Mouse (Mus musculus): ENCODE data around the gene Sema6c. TPM values are rescaled to one million over a fixed set of nuclear protein-coding genes. Genes with fewer than 3 reads are reported as not detected.

Sema6c gene
- polyA plus RNA-seq, 1 experiment from 2014 or later = 2.0 TPM

DNA sequence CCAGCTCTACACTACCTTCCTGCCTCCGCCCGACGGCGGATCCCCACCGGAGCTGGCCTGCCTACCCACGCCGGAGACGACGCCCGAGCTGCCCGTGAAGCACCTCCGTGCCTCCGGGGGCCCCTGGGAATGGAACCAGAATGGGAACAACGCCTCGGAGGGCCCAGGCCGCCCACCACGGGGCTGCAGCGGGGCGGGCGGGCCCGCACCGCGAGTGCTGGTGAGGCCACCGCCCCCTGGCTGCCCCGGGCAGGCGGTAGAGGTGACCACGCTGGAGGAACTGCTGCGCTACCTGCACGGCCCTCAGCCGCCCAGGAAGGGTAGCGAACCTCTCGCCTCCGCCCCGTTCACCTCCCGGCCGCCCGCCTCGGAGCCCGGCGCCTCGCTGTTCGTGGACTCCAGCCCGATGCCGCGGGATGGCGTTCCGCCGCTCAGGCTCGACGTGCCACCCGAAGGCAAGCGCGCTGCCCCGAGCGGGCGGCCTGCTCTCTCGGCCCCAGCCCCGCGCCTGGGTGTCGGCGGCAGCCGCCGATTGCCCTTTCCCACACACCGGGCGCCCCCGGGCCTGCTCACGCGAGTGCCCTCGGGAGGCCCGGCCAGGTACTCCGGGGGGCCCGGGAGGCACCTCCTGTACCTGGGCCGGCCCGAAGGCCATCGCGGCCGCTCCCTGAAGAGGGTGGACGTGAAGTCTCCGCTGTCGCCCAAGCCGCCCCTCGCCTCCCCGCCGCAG lies 12.4 kb downstream of the Sema6c start:
- ATAC-seq (replicated peaks; ENCODE audit: insufficient number of reproducible peaks, insufficient read depth, low FRiP score, low read depth) = no peak
- no peaks in the 10 kb centered on the region for H3K9me3 ChIP-seq (replicated peaks)
- WGBS = 31% methylated on average over 76 of the region's 84 CpGs
- H3K4me3 ChIP-seq = peak overlapping the region; percentile 42
- H3K9ac ChIP-seq = peak overlapping the region; percentile 46
- peaks cover 47% of the 10 kb centered on the region for H3K27me3 ChIP-seq
- H3K36me3 ChIP-seq = no peaks in the 10 kb centered on the region
- peak overlapping the region; percentile 72 for H3K4me2 ChIP-seq
- peaks cover 19% of the 10 kb centered on the region for H3K4me1 ChIP-seq (replicated peaks)
- no peak overlapping the region for H3K27ac ChIP-seq

GRCm38 (mm10) chr3:95173256-95173949 lies 13.1 kb downstream of the Sema6c start:
- Histone ChIP-seq H3K27me3 (peaks cover 42% of the 10 kb centered on the region), H3K4me1 (replicated peaks) (peaks cover 19% of the 10 kb centered on the region), H3K9me3 (replicated peaks) (no peaks in the 10 kb centered on the region), H3K9ac (peak overlapping the region; percentile 46), H3K4me2 (peak overlapping the region; percentile 72), H3K4me3 (peak overlapping the region; percentile 42), H3K36me3 (no peaks in the 10 kb centered on the region), H3K27ac (no peak overlapping the region)
- ATAC-seq (replicated peaks; ENCODE audit: insufficient number of reproducible peaks, insufficient read depth, low FRiP score, low read depth) = no peak
- 7% methylated on average over 58 of the region's 58 CpGs for WGBS

GRCm38 (mm10) chr3:95174011-95174592 lies 13.8 kb downstream of the Sema6c start:
- H3K27ac ChIP-seq = no peak overlapping the region
- peak overlapping the region; percentile 42 for H3K4me3 ChIP-seq
- H3K4me1 ChIP-seq (replicated peaks) = peaks cover 19% of the 10 kb centered on the region
- no peaks in the 10 kb centered on the region for H3K36me3 ChIP-seq
- peak overlapping the region; percentile 72 for H3K4me2 ChIP-seq
- 0 out of 2 replicates have a peak overlapping the region, but pooled peaks have one; percentile 27 for H3K9ac ChIP-seq
- 0 out of 2 replicates have a peak, but pooled peaks have one; percentile 21 for ATAC-seq (replicated peaks; ENCODE audit: insufficient number of reproducible peaks, insufficient read depth, low FRiP score, low read depth)
- H3K9me3 ChIP-seq (replicated peaks) = no peaks in the 10 kb centered on the region
- peaks cover 42% of the 10 kb centered on the region for H3K27me3 ChIP-seq
- 8% methylated on average over 16 of the region's 16 CpGs for WGBS

GRCm38 (mm10) chr3:95176500-95176899 lies 16.2 kb downstream of the Sema6c start:
- Histone ChIP-seq H3K4me1 (replicated peaks) (peaks cover 19% of the 10 kb centered on the region), H3K9me3 (replicated peaks) (no peaks in the 10 kb centered on the region), H3K27me3 (peaks cover 22% of the 10 kb centered on the region), H3K27ac (no peak overlapping the region), H3K36me3 (no peaks in the 10 kb centered on the region; the same call in 1 of the 2 replicates), H3K4me3 (no peak overlapping the region), H3K9ac (no peak overlapping the region), H3K4me2 (no peak overlapping the region)
- ATAC-seq (replicated peaks; ENCODE audit: insufficient number of reproducible peaks, insufficient read depth, low FRiP score, low read depth) = no peak
- 65% methylated on average over 3 of the region's 3 CpGs for WGBS

DNA sequence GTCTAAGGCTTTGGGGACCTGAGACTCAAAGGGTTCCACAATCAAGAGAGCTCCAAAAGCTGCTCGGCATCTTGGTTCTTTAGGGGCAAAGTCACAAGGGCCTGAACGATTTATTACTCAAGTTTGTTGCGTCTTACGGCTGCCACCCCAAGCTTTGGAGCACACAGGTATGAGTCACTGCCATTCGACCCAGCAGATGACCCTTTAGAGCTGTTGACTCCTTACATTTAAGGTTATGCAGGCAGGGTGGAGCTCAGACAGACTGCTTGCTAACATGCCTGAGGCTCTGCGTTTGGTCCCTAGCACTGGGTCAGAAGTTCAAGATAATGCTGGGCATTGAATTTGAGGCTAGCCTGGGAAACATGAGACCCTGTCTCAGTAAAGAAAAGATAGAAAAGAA lies 17.3 kb downstream of the Sema6c start:
- no peak for ATAC-seq (replicated peaks; ENCODE audit: insufficient number of reproducible peaks, insufficient read depth, low FRiP score, low read depth)
- Histone ChIP-seq H3K4me2 (no peak overlapping the region), H3K4me3 (no peak overlapping the region), H3K27me3 (peaks cover 12% of the 10 kb centered on the region), H3K36me3 (no peaks in the 10 kb centered on the region; the same call in 1 of the 2 replicates), H3K4me1 (replicated peaks) (peaks cover 16% of the 10 kb centered on the region), H3K27ac (no peak overlapping the region), H3K9ac (no peak overlapping the region), H3K9me3 (replicated peaks) (no peaks in the 10 kb centered on the region)
- WGBS = 59% methylated on average over 6 of the region's 6 CpGs

DNA sequence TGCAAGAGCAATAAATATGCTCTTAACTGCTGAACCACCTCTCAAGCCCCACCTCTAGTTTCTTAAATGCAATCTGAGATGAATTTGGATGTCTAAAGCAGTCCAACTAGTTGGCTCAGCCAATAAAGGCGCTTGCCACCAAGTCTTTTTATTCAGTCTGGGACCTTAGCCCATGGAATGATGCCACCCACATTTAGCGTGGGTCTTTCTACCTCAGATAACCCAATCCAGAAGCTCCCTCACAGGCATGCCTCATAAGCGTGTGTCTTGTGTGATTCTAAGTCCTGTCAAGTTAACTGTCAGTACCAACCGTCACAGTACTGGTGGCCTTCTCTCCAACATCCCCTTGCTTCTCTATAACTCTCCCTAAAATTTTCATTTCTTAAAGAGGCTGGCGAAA lies 18.7 kb downstream of the Sema6c start:
- no peak overlapping the region for H3K27ac ChIP-seq
- no peak overlapping the region for H3K4me2 ChIP-seq
- H3K4me1 ChIP-seq (replicated peaks) = peaks cover 2% of the 10 kb centered on the region
- no peak for ATAC-seq (replicated peaks; ENCODE audit: insufficient number of reproducible peaks, insufficient read depth, low FRiP score, low read depth)
- peaks cover 7% of the 10 kb centered on the region; the same call in 1 of the 2 replicates for H3K27me3 ChIP-seq
- no peak overlapping the region for H3K9ac ChIP-seq
- no peak overlapping the region for H3K4me3 ChIP-seq
- 87% methylated on average over 5 of the region's 5 CpGs for WGBS
- H3K9me3 ChIP-seq (replicated peaks) = no peaks in the 10 kb centered on the region
- peaks cover 2% of the 10 kb centered on the region; the same call in 1 of the 2 replicates for H3K36me3 ChIP-seq

- H3K4me2 ChIP-seq = no peak overlapping the region
- WGBS = 59% methylated on average over 3 of the region's 3 CpGs
- H3K27ac ChIP-seq = no peak overlapping the region
- no peak overlapping the region for H3K9ac ChIP-seq
- H3K36me3 ChIP-seq = peaks cover 4% of the 10 kb centered on the region; the same call in 1 of the 2 replicates
- H3K4me3 ChIP-seq = no peak overlapping the region
- H3K9me3 ChIP-seq (replicated peaks) = no peaks in the 10 kb centered on the region
- H3K27me3 ChIP-seq = peaks cover 6% of the 10 kb centered on the region; the same call in 1 of the 2 replicates
- ATAC-seq (replicated peaks; ENCODE audit: insufficient number of reproducible peaks, insufficient read depth, low FRiP score, low read depth) = no peak
- H3K4me1 ChIP-seq (replicated peaks) = no peaks in the 10 kb centered on the region
These were observed 19.6 kb downstream of the Sema6c start for GRCm38 (mm10) chr3:95179890-95180289.

DNA sequence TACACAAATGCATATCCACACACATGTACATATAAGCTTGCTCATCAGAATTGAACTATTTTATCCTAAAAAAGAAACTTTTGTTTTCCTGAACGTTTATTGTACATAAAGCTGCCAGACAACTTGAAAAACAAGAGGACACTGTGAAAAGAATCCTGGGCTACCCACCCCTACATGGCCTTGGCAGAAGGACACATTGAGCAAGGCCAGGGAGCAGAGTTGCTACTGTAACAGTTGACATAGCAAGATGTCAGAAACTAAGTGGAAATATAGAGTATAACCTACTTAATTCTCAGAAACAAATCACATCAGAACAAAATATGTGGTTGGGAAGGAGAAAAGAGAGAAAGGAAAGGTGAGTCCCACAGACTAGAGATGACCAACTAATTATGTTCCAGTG lies 21.6 kb downstream of the Sema6c start:
- Histone ChIP-seq H3K27me3 (no peaks in the 10 kb centered on the region), H3K9ac (no peak overlapping the region), H3K27ac (no peak overlapping the region), H3K4me1 (replicated peaks) (no peaks in the 10 kb centered on the region), H3K36me3 (peaks cover 16% of the 10 kb centered on the region), H3K4me3 (no peak overlapping the region), H3K4me2 (no peak overlapping the region), H3K9me3 (replicated peaks) (no peaks in the 10 kb centered on the region)
- 61% methylated on average over 1 of the region's 1 CpGs for WGBS
- ATAC-seq (replicated peaks; ENCODE audit: insufficient number of reproducible peaks, insufficient read depth, low FRiP score, low read depth) = no peak

- H3K4me3 ChIP-seq = no peak overlapping the region
- H3K9ac ChIP-seq = no peak overlapping the region
- no peak for ATAC-seq (replicated peaks; ENCODE audit: insufficient number of reproducible peaks, insufficient read depth, low FRiP score, low read depth)
- H3K9me3 ChIP-seq (replicated peaks) = no peaks in the 10 kb centered on the region
- H3K4me2 ChIP-seq = no peak overlapping the region
- H3K36me3 ChIP-seq = peaks cover 44% of the 10 kb centered on the region
- no peak overlapping the region for H3K27ac ChIP-seq
- H3K27me3 ChIP-seq = no peaks in the 10 kb centered on the region
- WGBS = 85% methylated on average over 9 of the region's 9 CpGs
- no peaks in the 10 kb centered on the region for H3K4me1 ChIP-seq (replicated peaks)
These were observed 24.7 kb downstream of the Sema6c start for GRCm38 (mm10) chr3:95184796-95185577.

GRCm38 (mm10) chr3:95186100-95186499 lies 25.8 kb downstream of the Sema6c start:
- Histone ChIP-seq H3K9ac (no peak overlapping the region), H3K4me3 (no peak overlapping the region), H3K36me3 (peaks cover 49% of the 10 kb centered on the region), H3K4me1 (replicated peaks) (no peaks in the 10 kb centered on the region), H3K4me2 (no peak overlapping the region), H3K27ac (no peak overlapping the region), H3K9me3 (replicated peaks) (no peaks in the 10 kb centered on the region), H3K27me3 (no peaks in the 10 kb centered on the region)
- 83% methylated on average over 2 of the region's 2 CpGs for WGBS
- ATAC-seq (replicated peaks; ENCODE audit: insufficient number of reproducible peaks, insufficient read depth, low FRiP score, low read depth) = no peak

DNA sequence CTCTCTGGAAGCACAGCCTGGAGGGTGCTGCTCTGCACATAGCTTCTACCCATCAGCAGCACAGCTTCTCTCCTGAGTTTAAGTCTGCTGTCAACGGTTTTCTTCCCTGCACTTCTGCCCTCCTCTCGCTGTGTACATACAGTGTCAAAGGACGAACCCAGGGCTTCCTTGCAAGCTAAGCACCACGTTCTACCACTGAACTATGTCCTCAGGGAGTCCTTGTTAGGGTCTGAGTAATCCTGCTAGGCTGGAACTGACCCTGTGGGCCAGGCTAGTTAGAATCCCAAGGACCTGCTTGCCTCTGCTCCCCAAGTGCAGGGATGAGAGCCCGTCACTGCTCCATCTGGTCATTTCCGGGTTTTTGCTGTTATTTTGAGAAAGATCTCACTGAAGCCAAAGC lies 26.6 kb downstream of the Sema6c start:
- WGBS = 86% methylated on average over 6 of the region's 6 CpGs
- no peak overlapping the region for H3K4me2 ChIP-seq
- H3K9me3 ChIP-seq (replicated peaks) = no peaks in the 10 kb centered on the region
- H3K4me3 ChIP-seq = no peak overlapping the region
- H3K36me3 ChIP-seq = peaks cover 49% of the 10 kb centered on the region
- ATAC-seq (replicated peaks; ENCODE audit: insufficient number of reproducible peaks, insufficient read depth, low FRiP score, low read depth) = no peak
- H3K4me1 ChIP-seq (replicated peaks) = no peaks in the 10 kb centered on the region
- no peak overlapping the region for H3K9ac ChIP-seq
- H3K27me3 ChIP-seq = no peaks in the 10 kb centered on the region
- H3K27ac ChIP-seq = no peak overlapping the region
